ENCODE assay signal across 20 mouse cellular contexts in the genomic region with DNA sequence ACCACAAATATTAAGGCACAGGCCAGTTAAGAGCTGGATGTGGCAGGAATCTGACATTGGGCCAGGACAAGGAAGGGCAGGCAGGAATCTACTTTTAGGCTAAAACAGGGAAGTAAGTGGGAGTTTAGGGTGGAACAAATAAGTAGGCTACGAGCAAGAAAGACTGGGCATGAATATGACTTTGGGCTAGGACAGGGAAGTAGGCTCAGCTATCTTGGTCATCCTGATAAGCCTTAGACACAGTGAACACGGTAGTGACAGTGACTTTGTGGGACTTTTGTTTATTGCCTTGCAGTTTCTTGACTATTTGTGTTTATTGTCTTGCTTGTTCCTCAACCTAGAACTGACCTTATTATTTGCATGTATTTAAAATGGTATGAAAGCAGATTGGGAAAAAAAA. TPM values are rescaled to one million over a fixed set of nuclear protein-coding genes. Genes with fewer than 3 reads are reported as not detected.
A peak's percentile ranks its signal among the peaks of the same experiment; 100 is the strongest.
DNase-seq lines count a peak whose midpoint lies in the region; ATAC-seq and TF ChIP-seq lines count a peak whose summit lies in the region.
"Had no signal": no experiment of that assay in that cellular context is flagged by ENCODE, and none has a peak within 500 bp of the region (broad histone marks: within the 10 kb centered on the region; RNA-seq: fewer than 3 reads in every experiment).

No protein-coding gene starts in this region.

- no peaks in the 10 kb centered on the region for H3K9me3 ChIP-seq in heart, embryonic 10.5 days
- H3K9me3 ChIP-seq in heart, embryonic 14.5 days (ENCODE audit: control insufficient read depth, low read length) = no peaks in the 10 kb centered on the region
- H3K9me3 ChIP-seq in liver, embryonic 11.5 days (ENCODE audit: control insufficient read depth, low read length) = no peaks in the 10 kb centered on the region
- H3K9me3 ChIP-seq: forebrain, embryonic 10.5 days; intestine, embryonic 15.5 days had no signal

- TF ChIP-seq POLR2A in liver, adult 2 months (IDR thresholded peaks at IDR 0.05; ENCODE audit: extremely low read depth, insufficient read depth, low read length) = no peak

- no peak for ATAC-seq in heart, embryonic 14.5 days (ENCODE audit: insufficient number of reproducible peaks, insufficient read depth, low FRiP score, low read depth)
- ATAC-seq in liver, embryonic 11.5 days (replicated peaks; ENCODE audit: low FRiP score) = no peak
- ATAC-seq: forebrain, embryonic 14.5 days had no signal

- H3K9ac ChIP-seq in heart, embryonic 14.5 days (ENCODE audit: low read length) = no peak overlapping the region
- no peak overlapping the region; the same call in 1 of the 2 replicates for H3K9ac ChIP-seq in liver, adult 2 months (ENCODE audit: low read depth, low read length)
- H3K9ac ChIP-seq in liver, embryonic 11.5 days (ENCODE audit: low read depth, low read length) = no peak overlapping the region
- H3K9ac ChIP-seq: hindbrain, embryonic 14.5 days; intestine, embryonic 15.5 days had no signal

- no peak for DNase-seq in heart, embryonic 10.5 days (ENCODE audit: low spot score)
- no peak for DNase-seq in heart, adult 8-10 months (ENCODE audit: low spot score)
- no peak for DNase-seq in heart, adult 18-20 months
- no peak for DNase-seq in liver, adult 2 months (ENCODE audit: extremely low read depth, low read depth, low spot score)
- DNase-seq in liver, embryonic 11.5 days (ENCODE audit: low spot score) = no peak
- no peak for DNase-seq in cerebellum, adult 11 months
- DNase-seq: adrenal gland, adult 8-10 months; cerebellum, adult 18-20 months; cerebellum, adult 9-11 months; cerebellum, postnatal 36 days; kidney, adult 18-20 months had no signal

- TF ChIP-seq CTCF in liver, adult 2 months (IDR thresholded peaks at IDR 0.05; ENCODE audit: low read depth, low read length) = no peak

- H3K4me2 ChIP-seq in heart, embryonic 14.5 days (ENCODE audit: low read length) = peak overlapping the region; percentile 42
- no peak overlapping the region for H3K4me2 ChIP-seq in liver, embryonic 11.5 days
- H3K4me2 ChIP-seq: hindbrain, embryonic 14.5 days; intestine, embryonic 15.5 days had no signal

- H3K79me2 ChIP-seq in liver, adult 2 months (ENCODE audit: control insufficient read depth, insufficient read depth, low read length) = peaks cover 5% of the 10 kb centered on the region; the same call in 1 of the 2 replicates

- H3K4me3 ChIP-seq in heart, embryonic 10.5 days = no peak overlapping the region
- no peak overlapping the region for H3K4me3 ChIP-seq in heart, embryonic 14.5 days (ENCODE audit: control insufficient read depth in 1 of 2, insufficient read depth in 1 of 2, low read depth in 1 of 2, low read length in 2 of 2)
- H3K4me3 ChIP-seq in liver, adult 2 months (ENCODE audit: insufficient read depth, low read depth, low read length) = no peak overlapping the region
- no peak overlapping the region for H3K4me3 ChIP-seq in liver, embryonic 11.5 days (ENCODE audit: low read depth, low read length)
- H3K4me3 ChIP-seq in brown adipose tissue, adult 24 weeks (ENCODE audit: insufficient read depth, low read depth, low read length) = no peak overlapping the region
- H3K4me3 ChIP-seq: erythroblast, embryonic 14.5 days; forebrain, embryonic 10.5 days; hindbrain, embryonic 10.5 days; intestine, embryonic 15.5 days had no signal

- H3K4me1 ChIP-seq in heart, embryonic 10.5 days = peaks cover 86% of the 10 kb centered on the region
- H3K4me1 ChIP-seq in heart, embryonic 14.5 days (ENCODE audit: control insufficient read depth in 2 of 2, insufficient read depth in 2 of 2, low read length in 2 of 2) = peaks cover 76 to 93% of the 10 kb centered on the region in 2 experiments
- H3K4me1 ChIP-seq in liver, adult 2 months (ENCODE audit: control insufficient read depth, insufficient read depth, low read length) = peaks cover 34% of the 10 kb centered on the region
- 0 out of 2 replicates have a peak, but pooled peaks cover 5% of the 10 kb centered on the region for H3K4me1 ChIP-seq in liver, embryonic 11.5 days (replicated peaks; ENCODE audit: control insufficient read depth, insufficient read depth, low read length)
- H3K4me1 ChIP-seq in brown adipose tissue, adult 24 weeks (ENCODE audit: control insufficient read depth, insufficient read depth, insufficient read length, low read length) = peaks cover 35% of the 10 kb centered on the region

- H3K36me3 ChIP-seq in heart, embryonic 10.5 days = peaks cover 78% of the 10 kb centered on the region
- peaks cover 47% of the 10 kb centered on the region for H3K36me3 ChIP-seq in heart, embryonic 14.5 days (ENCODE audit: control insufficient read depth, insufficient read depth, low read length)
- no peaks in the 10 kb centered on the region for H3K36me3 ChIP-seq in liver, adult 2 months (ENCODE audit: control insufficient read depth, insufficient read depth, low read length)
- peaks cover 56% of the 10 kb centered on the region for H3K36me3 ChIP-seq in liver, embryonic 11.5 days (ENCODE audit: control insufficient read depth, insufficient read depth, low read length)

- WGBS in heart, embryonic 10.5 days = 68% methylated on average over 2 of the region's 2 CpGs
- WGBS in heart, embryonic 14.5 days = 54% methylated on average over 2 of the region's 2 CpGs
- 91% methylated on average over 2 of the region's 2 CpGs for WGBS in liver, adult 2 months
- WGBS in liver, embryonic 11.5 days = 64% methylated on average over 2 of the region's 2 CpGs

- H3K27me3 ChIP-seq in heart, embryonic 10.5 days (ENCODE audit: insufficient read depth, poor library complexity, severe bottlenecking) = no peaks in the 10 kb centered on the region
- no peaks in the 10 kb centered on the region for H3K27me3 ChIP-seq in heart, embryonic 14.5 days (ENCODE audit: control insufficient read depth, insufficient read depth, low read length)
- H3K27me3 ChIP-seq in liver, adult 2 months (ENCODE audit: control insufficient read depth, insufficient read depth, low read length) = no peaks in the 10 kb centered on the region
- H3K27me3 ChIP-seq in liver, embryonic 11.5 days (replicated peaks; ENCODE audit: control insufficient read depth, insufficient read depth, low read length) = no peaks in the 10 kb centered on the region
- H3K27me3 ChIP-seq: intestine, embryonic 15.5 days had no signal

- H3K27ac ChIP-seq in heart, embryonic 10.5 days = peak overlapping the region; percentile 77
- H3K27ac ChIP-seq in heart, embryonic 14.5 days (replicated peaks in 1 of 2; ENCODE audit: control insufficient read depth in 1 of 2, insufficient read depth in 1 of 2, low read depth in 2 of 2, low read length in 2 of 2) = peak overlapping the region; percentile 80 to 92
- peak overlapping the region; percentile 72 for H3K27ac ChIP-seq in liver, adult 2 months (replicated peaks; ENCODE audit: insufficient read depth, low read depth, low read length)
- H3K27ac ChIP-seq in liver, embryonic 11.5 days (ENCODE audit: low read depth, low read length) = no peak overlapping the region
- peak overlapping the region; percentile 9; the same call in 1 of the 2 replicates for H3K27ac ChIP-seq in brown adipose tissue, adult 24 weeks (replicated peaks; ENCODE audit: low read depth, low read length)
- H3K27ac ChIP-seq: forebrain, embryonic 10.5 days; hindbrain, embryonic 10.5 days; hindbrain, embryonic 14.5 days; intestine, embryonic 15.5 days had no signal

RNA-seq across cellular contexts. Expression of gene Ppil1, which starts 10.8 kb away (rescaled TPM):
- 147 and 188 TPM in 2 replicates for polyA plus RNA-seq in heart, embryonic 10.5 days (2016; fragmentation: Nextera tagmentation; extraction: Ambion mirVana)
- 10 to 100 TPM; 36.5 to 43.8 (median 37.3) TPM for total RNA-seq in heart, adult 8-10 months (2022)
- polyA plus RNA-seq in heart, embryonic 14.5 days (2014; fragmentation: Nextera tagmentation; extraction: Ambion mirVana) = 98.2 and 106 TPM in 2 replicates
- total RNA-seq in heart, adult 18-20 months (2021) = 10 to 100 TPM; 34.9 to 36.5 TPM
- 14.7 and 17.1 TPM in 2 replicates for total RNA-seq in liver, adult 2 months (2014; rRNA removed)
- polyA plus RNA-seq in liver, adult 2 months (2012; rRNA removed) = 10.4 and 14.1 TPM in 2 replicates
- polyA plus RNA-seq in liver, embryonic 11.5 days (2014; fragmentation: Nextera tagmentation; extraction: Ambion mirVana) = 200 and 201 TPM in 2 replicates
- 20.1 and 20.9 TPM in 2 replicates for polyA plus RNA-seq in brown adipose tissue, adult 24 weeks (2012; ENCODE audit: insufficient read depth, insufficient read length, missing spikeins)

RNA-seq across cellular contexts. Expression of gene Cpne5, which starts 15.3 kb away (rescaled TPM):
- 18.0 and 23.3 TPM in 2 replicates for polyA plus RNA-seq in heart, embryonic 10.5 days (2016; fragmentation: Nextera tagmentation; extraction: Ambion mirVana)
- total RNA-seq in heart, adult 8-10 months (2022) = 1 to 10 TPM; 3.2 to 9.5 (median 4.4) TPM
- 21.4 and 28.8 TPM in 2 replicates for polyA plus RNA-seq in heart, embryonic 14.5 days (2014; fragmentation: Nextera tagmentation; extraction: Ambion mirVana)
- total RNA-seq in heart, adult 18-20 months (2021) = 1 to 10 TPM; 3.9 to 5.0 TPM
- total RNA-seq in liver, adult 2 months (2014; rRNA removed) = not detected in 2 replicates
- polyA plus RNA-seq in liver, adult 2 months (2012; rRNA removed) = not detected in 2 replicates
- polyA plus RNA-seq in liver, embryonic 11.5 days (2014; fragmentation: Nextera tagmentation; extraction: Ambion mirVana) = 0.93 and 1.1 TPM in 2 replicates
- polyA plus RNA-seq in brown adipose tissue, adult 24 weeks (2012; ENCODE audit: insufficient read depth, insufficient read length, missing spikeins) = not detected in 2 replicates
- total RNA-seq: gastrocnemius, adult 8-10 months had no signal

RNA-seq across cellular contexts. Expression of gene BC004004, which starts 15.4 kb away (rescaled TPM):
- polyA plus RNA-seq in heart, embryonic 10.5 days (2016; fragmentation: Nextera tagmentation; extraction: Ambion mirVana) = 79.2 and 94.0 TPM in 2 replicates
- total RNA-seq in heart, adult 8-10 months (2022) = 100 to 1,000 TPM; 294 to 476 (median 372) TPM
- polyA plus RNA-seq in heart, embryonic 14.5 days (2014; fragmentation: Nextera tagmentation; extraction: Ambion mirVana) = 106 and 112 TPM in 2 replicates
- 100 to 1,000 TPM; 297 to 354 TPM for total RNA-seq in heart, adult 18-20 months (2021)
- total RNA-seq in liver, adult 2 months (2014; rRNA removed) = 85.9 and 94.0 TPM in 2 replicates
- polyA plus RNA-seq in liver, adult 2 months (2012; rRNA removed) = 113 and 114 TPM in 2 replicates
- polyA plus RNA-seq in liver, embryonic 11.5 days (2014; fragmentation: Nextera tagmentation; extraction: Ambion mirVana) = 70.9 and 72.7 TPM in 2 replicates
- polyA plus RNA-seq in brown adipose tissue, adult 24 weeks (2012; ENCODE audit: insufficient read depth, insufficient read length, missing spikeins) = 180 and 221 TPM in 2 replicates
